Mouse (Mus musculus): ENCODE results near the gene Ergic1. TPM values are rescaled to one million over a fixed set of nuclear protein-coding genes. Genes with fewer than 3 reads are reported as not detected.

Ergic1 gene
- polyA plus RNA-seq, 1 experiment from 2014 or later, result 135 TPM

DNA sequence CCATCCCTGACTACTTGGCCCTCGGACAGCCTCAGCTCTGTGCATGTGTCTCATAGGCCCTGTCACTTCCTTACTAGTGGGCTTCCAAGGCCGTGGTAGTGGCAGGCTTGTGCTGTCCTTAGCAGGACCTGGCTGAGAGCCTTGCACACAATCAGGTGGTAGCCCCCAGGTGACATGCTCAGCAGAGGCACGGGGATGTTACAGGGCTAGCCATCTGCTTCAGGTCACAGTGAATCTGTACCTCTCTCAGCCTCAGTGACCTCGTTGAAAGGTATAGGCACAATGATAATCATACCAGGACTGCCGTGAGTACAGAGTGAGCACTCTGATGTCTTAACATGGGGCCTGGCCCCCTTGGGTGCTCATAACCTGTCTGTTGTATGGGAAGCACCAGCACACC, 13.4 kb downstream of the Ergic1 start:
- H3K27ac ChIP-seq (ENCODE audit: low read depth), result no peak overlapping the region
- H3K4me3 ChIP-seq (ENCODE audit: low read depth, low read length), result no peak overlapping the region
- H3K4me1 ChIP-seq (replicated peaks; ENCODE audit: control insufficient read depth, insufficient read depth, low read length), result no peaks in the 10 kb centered on the region; the same call in 1 of the 2 replicates
- DNase-seq (ENCODE audit: low spot score) (no peak), ATAC-seq (replicated peaks; ENCODE audit: low FRiP score, low TSS enrichment, low read depth) (no peak)
- no peaks in the 10 kb centered on the region for H3K27me3 ChIP-seq (replicated peaks; ENCODE audit: control insufficient read depth, insufficient read depth, low read length)
- peaks cover 38% of the 10 kb centered on the region for H3K36me3 ChIP-seq (ENCODE audit: control insufficient read depth, insufficient read depth, low read length)
- H3K9ac ChIP-seq (ENCODE audit: low read length), result no peak overlapping the region
- 85% methylated on average over 5 of the region's 5 CpGs for WGBS
- no peaks in the 10 kb centered on the region for H3K9me3 ChIP-seq (ENCODE audit: control insufficient read depth, low read length)
- H3K4me2 ChIP-seq (ENCODE audit: low read length), result no peak overlapping the region

DNA sequence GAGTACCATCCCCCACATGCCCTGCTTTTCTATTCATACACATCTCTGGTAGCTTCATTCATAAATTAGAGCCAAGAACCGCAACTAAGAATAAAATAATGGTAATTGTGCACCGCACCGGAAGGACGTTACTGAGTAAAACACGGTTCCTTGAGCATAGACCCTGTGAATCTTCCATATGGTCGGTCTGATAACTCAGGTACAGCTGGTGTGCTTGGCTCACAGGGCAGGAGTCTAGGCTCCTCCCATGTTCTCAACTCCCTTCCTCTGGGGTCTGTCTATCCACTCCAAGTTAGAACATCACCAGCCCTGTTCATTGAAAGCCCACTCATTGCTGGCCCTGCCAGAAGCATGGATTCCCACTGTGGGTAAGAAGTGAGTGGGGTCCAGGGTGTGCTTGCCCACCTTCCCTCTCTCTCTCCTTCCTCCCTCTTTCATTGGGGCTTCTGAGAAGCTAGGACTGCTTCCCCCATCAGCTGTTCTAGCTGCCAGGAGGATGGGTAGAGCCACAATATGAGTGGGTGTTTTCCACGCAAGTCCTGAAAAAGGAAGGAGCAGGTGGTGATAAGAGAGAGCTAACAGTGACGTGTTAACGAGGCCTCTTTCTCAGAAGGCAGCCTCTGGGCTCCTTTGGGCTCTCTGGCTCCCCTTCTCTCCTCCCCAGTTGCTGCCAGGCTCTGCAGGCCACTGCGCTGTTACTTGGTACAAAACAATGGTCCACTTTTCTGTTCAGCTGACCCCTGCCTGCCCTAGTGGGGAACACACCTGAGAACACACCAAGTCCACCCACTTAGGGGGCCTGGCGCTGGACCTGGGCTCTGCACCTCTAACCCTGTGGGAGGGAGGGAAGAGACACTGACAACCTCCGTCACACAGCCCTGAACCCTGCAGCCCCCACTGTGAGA, 14.7 kb downstream of the Ergic1 start:
- Histone ChIP-seq H3K9me3 (ENCODE audit: control insufficient read depth, low read length) (no peaks in the 10 kb centered on the region), H3K4me1 (replicated peaks; ENCODE audit: control insufficient read depth, insufficient read depth, low read length) (no peaks in the 10 kb centered on the region; the same call in 1 of the 2 replicates), H3K27me3 (replicated peaks; ENCODE audit: control insufficient read depth, insufficient read depth, low read length) (no peaks in the 10 kb centered on the region), H3K9ac (ENCODE audit: low read length) (no peak overlapping the region), H3K4me2 (ENCODE audit: low read length) (no peak overlapping the region), H3K36me3 (ENCODE audit: control insufficient read depth, insufficient read depth, low read length) (peaks cover 31% of the 10 kb centered on the region), H3K4me3 (ENCODE audit: low read depth, low read length) (no peak overlapping the region), H3K27ac (ENCODE audit: low read depth) (no peak overlapping the region)
- ATAC-seq (replicated peaks; ENCODE audit: low FRiP score, low TSS enrichment, low read depth) (no peak), DNase-seq (ENCODE audit: low spot score) (no peak)
- 86% methylated on average over 12 of the region's 12 CpGs for WGBS

- Histone ChIP-seq H3K27me3 (replicated peaks; ENCODE audit: control insufficient read depth, insufficient read depth, low read length) (no peaks in the 10 kb centered on the region), H3K4me1 (replicated peaks; ENCODE audit: control insufficient read depth, insufficient read depth, low read length) (no peaks in the 10 kb centered on the region; the same call in 1 of the 2 replicates), H3K36me3 (ENCODE audit: control insufficient read depth, insufficient read depth, low read length) (peaks cover 30% of the 10 kb centered on the region), H3K4me3 (ENCODE audit: low read depth, low read length) (no peak overlapping the region), H3K27ac (ENCODE audit: low read depth) (no peak overlapping the region), H3K4me2 (ENCODE audit: low read length) (no peak overlapping the region), H3K9me3 (ENCODE audit: control insufficient read depth, low read length) (no peaks in the 10 kb centered on the region), H3K9ac (ENCODE audit: low read length) (no peak overlapping the region)
- ATAC-seq (replicated peaks; ENCODE audit: low FRiP score, low TSS enrichment, low read depth), result no peak
- no peak for DNase-seq (ENCODE audit: low spot score)
- WGBS, result 83% methylated on average over 7 of the region's 7 CpGs
Observed at GRCm38 (mm10) chr17:26576833-26577232, 15.5 kb downstream of the Ergic1 start.

DNA sequence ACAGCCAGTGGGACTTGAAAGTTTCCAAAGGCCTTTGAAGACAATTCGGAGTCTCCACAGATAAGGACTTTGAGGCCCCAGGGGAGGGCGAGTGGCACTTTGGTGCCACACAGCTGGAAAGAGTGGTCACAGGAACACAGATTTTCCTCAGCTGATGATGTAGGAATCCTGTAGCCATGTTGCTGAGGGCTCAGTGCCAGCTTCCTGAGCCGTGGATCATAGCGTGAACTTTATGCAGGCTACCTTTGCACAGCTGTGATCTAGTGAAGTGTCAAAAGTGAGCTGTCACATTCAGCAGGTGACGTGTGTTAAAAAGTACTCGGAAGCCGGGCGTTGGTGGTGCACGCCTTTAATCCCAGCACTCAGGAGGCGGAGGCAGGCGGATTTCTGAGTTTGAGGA, 16.0 kb downstream of the Ergic1 start:
- H3K4me1 ChIP-seq (replicated peaks; ENCODE audit: control insufficient read depth, insufficient read depth, low read length), result no peaks in the 10 kb centered on the region; the same call in 1 of the 2 replicates
- no peak for DNase-seq (ENCODE audit: low spot score)
- H3K9me3 ChIP-seq (ENCODE audit: control insufficient read depth, low read length), result no peaks in the 10 kb centered on the region
- H3K4me2 ChIP-seq (ENCODE audit: low read length), result no peak overlapping the region
- WGBS, result 81% methylated on average over 11 of the region's 11 CpGs
- H3K27ac ChIP-seq (ENCODE audit: low read depth), result no peak overlapping the region
- no peaks in the 10 kb centered on the region for H3K27me3 ChIP-seq (replicated peaks; ENCODE audit: control insufficient read depth, insufficient read depth, low read length)
- H3K4me3 ChIP-seq (ENCODE audit: low read depth, low read length), result no peak overlapping the region
- H3K9ac ChIP-seq (ENCODE audit: low read length), result no peak overlapping the region
- peaks cover 29% of the 10 kb centered on the region for H3K36me3 ChIP-seq (ENCODE audit: control insufficient read depth, insufficient read depth, low read length)
- ATAC-seq (replicated peaks; ENCODE audit: low FRiP score, low TSS enrichment, low read depth), result no peak

DNA sequence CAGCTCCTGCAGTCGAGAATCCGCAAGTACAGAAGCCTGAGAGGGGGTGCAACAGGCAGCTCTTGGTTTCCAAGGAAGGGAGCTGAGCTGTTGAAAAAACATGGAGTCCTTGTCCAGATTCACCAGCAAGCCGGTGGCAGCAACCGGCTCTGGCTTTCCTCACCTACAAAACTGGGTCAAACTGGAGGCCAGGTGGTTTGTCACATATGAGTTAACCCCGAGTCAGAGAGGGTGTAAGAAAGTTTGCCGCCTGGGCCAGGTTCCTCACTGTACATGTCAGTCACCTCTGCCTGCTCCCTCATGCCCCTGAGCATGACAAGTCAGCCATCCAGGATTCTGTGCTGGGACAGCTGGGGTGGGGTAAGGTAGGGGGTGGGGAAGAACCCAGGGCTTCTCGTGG, 16.9 kb downstream of the Ergic1 start:
- H3K4me2 ChIP-seq (ENCODE audit: low read length), result no peak overlapping the region
- H3K9me3 ChIP-seq (ENCODE audit: control insufficient read depth, low read length), result no peaks in the 10 kb centered on the region
- WGBS, result 73% methylated on average over 7 of the region's 7 CpGs
- H3K4me3 ChIP-seq (ENCODE audit: low read depth, low read length), result no peak overlapping the region
- H3K4me1 ChIP-seq (replicated peaks; ENCODE audit: control insufficient read depth, insufficient read depth, low read length), result peaks cover 4% of the 10 kb centered on the region; the same call in 1 of the 2 replicates
- DNase-seq (ENCODE audit: low spot score) (no peak), ATAC-seq (replicated peaks; ENCODE audit: low FRiP score, low TSS enrichment, low read depth) (no peak)
- no peak overlapping the region for H3K27ac ChIP-seq (ENCODE audit: low read depth)
- H3K9ac ChIP-seq (ENCODE audit: low read length), result no peak overlapping the region
- peaks cover 29% of the 10 kb centered on the region for H3K36me3 ChIP-seq (ENCODE audit: control insufficient read depth, insufficient read depth, low read length)
- no peaks in the 10 kb centered on the region for H3K27me3 ChIP-seq (replicated peaks; ENCODE audit: control insufficient read depth, insufficient read depth, low read length)

GRCm38 (mm10) chr17:26578771-26579170, 17.5 kb downstream of the Ergic1 start:
- ATAC-seq (replicated peaks; ENCODE audit: low FRiP score, low TSS enrichment, low read depth), result no peak
- H3K27ac ChIP-seq (ENCODE audit: low read depth), result no peak overlapping the region
- no peak overlapping the region for H3K4me3 ChIP-seq (ENCODE audit: low read depth, low read length)
- peaks cover 7% of the 10 kb centered on the region for H3K4me1 ChIP-seq (replicated peaks; ENCODE audit: control insufficient read depth, insufficient read depth, low read length)
- H3K4me2 ChIP-seq (ENCODE audit: low read length), result no peak overlapping the region
- no peaks in the 10 kb centered on the region for H3K9me3 ChIP-seq (ENCODE audit: control insufficient read depth, low read length)
- WGBS, result 90% methylated on average over 11 of the region's 11 CpGs
- DNase-seq (ENCODE audit: low spot score), result no peak
- H3K27me3 ChIP-seq (replicated peaks; ENCODE audit: control insufficient read depth, insufficient read depth, low read length), result no peaks in the 10 kb centered on the region
- no peak overlapping the region for H3K9ac ChIP-seq (ENCODE audit: low read length)
- H3K36me3 ChIP-seq (ENCODE audit: control insufficient read depth, insufficient read depth, low read length), result peaks cover 29% of the 10 kb centered on the region

DNA sequence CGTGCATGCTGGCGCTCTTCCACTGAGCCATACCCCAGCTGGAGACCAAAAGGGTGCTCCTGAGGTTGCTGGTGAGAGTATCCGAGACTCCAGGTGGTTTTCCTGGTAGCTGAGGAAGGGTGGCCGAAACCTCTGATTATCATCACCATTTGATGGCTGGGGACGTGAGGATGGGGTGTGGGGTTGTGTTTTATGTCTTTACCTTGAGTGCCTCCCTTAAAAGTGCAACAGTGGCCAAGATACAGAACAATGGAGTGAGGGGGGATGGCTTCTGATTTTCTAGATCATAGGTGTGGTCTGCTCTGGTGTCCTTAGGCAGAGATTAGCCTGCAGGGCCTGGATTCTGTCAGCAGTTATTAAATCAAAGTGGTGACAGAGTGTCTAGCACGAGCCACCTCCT, 18.1 kb downstream of the Ergic1 start:
- H3K36me3 ChIP-seq (ENCODE audit: control insufficient read depth, insufficient read depth, low read length), result peaks cover 29% of the 10 kb centered on the region
- no peak overlapping the region for H3K9ac ChIP-seq (ENCODE audit: low read length)
- peaks cover 13% of the 10 kb centered on the region for H3K4me1 ChIP-seq (replicated peaks; ENCODE audit: control insufficient read depth, insufficient read depth, low read length)
- H3K9me3 ChIP-seq (ENCODE audit: control insufficient read depth, low read length), result no peaks in the 10 kb centered on the region
- ATAC-seq (replicated peaks; ENCODE audit: low FRiP score, low TSS enrichment, low read depth) (no peak), DNase-seq (ENCODE audit: low spot score) (no peak)
- no peak overlapping the region for H3K4me2 ChIP-seq (ENCODE audit: low read length)
- 73% methylated on average over 6 of the region's 6 CpGs for WGBS
- H3K27ac ChIP-seq (ENCODE audit: low read depth), result no peak overlapping the region
- no peaks in the 10 kb centered on the region for H3K27me3 ChIP-seq (replicated peaks; ENCODE audit: control insufficient read depth, insufficient read depth, low read length)
- H3K4me3 ChIP-seq (ENCODE audit: low read depth, low read length), result no peak overlapping the region

GRCm38 (mm10) chr17:26580873-26581401, 19.6 kb downstream of the Ergic1 start:
- no peak for ATAC-seq (replicated peaks; ENCODE audit: low FRiP score, low TSS enrichment, low read depth)
- H3K9me3 ChIP-seq (ENCODE audit: control insufficient read depth, low read length), result no peaks in the 10 kb centered on the region
- H3K9ac ChIP-seq (ENCODE audit: low read length), result no peak overlapping the region
- H3K27me3 ChIP-seq (replicated peaks; ENCODE audit: control insufficient read depth, insufficient read depth, low read length), result no peaks in the 10 kb centered on the region
- H3K4me3 ChIP-seq (ENCODE audit: low read depth, low read length), result no peak overlapping the region
- 97% methylated on average over 3 of the region's 3 CpGs for WGBS
- peaks cover 22% of the 10 kb centered on the region for H3K36me3 ChIP-seq (ENCODE audit: control insufficient read depth, insufficient read depth, low read length)
- H3K27ac ChIP-seq (ENCODE audit: low read depth), result no peak overlapping the region
- H3K4me2 ChIP-seq (ENCODE audit: low read length), result no peak overlapping the region
- no peak for DNase-seq (ENCODE audit: low spot score)
- H3K4me1 ChIP-seq (replicated peaks; ENCODE audit: control insufficient read depth, insufficient read depth, low read length), result peaks cover 20% of the 10 kb centered on the region
